Mouse (Mus musculus): ENCODE data around the gene Chn2. TPM values are rescaled to one million over a fixed set of nuclear protein-coding genes. Genes with fewer than 3 reads are reported as not detected.

The Chn2 gene
- polyA plus RNA-seq, 1 experiment from 2014 or later, result 5.5 TPM

DNA sequence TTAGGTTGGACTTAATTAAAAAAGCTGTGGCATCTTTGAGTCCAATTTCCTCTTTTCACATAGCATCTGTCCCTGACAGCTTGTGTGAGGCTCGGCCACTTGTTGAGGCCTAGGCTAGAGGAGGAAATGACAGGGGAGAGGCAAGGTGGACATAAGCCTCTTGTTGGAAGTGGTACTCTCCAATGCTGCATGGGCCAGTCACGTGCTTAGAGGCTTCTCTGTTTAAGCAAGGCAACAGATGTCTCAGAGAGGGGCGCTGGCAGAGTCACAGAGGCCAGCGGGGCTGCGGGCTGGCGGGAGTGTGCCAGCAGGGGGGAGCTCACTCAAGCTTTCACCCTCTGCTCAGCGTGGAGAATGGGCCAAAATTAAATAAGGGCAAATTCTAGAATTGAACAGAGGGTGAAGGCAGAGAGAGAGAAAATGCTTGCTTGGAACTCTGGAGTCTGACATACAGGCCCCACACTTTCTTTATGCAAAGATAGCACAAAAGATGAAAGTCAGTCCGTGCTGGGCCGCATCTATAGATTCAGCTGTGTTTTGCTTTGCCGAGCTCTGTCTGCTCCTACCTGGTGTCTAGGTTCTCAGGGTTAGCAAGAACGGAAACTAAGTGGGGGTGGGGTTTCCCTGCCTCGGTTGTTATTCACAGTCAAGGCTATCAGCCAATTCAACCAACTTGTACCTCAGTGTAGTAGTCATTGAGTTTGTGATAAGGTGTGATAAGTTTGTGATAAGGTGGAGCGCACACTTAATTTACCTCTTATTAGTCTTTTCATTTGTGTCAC, 80.7 kb downstream of the Chn2 start:
- no peaks in the 10 kb centered on the region for H3K36me3 ChIP-seq (ENCODE audit: control insufficient read depth, insufficient read depth, low read length)
- WGBS, result 38% methylated on average over 13 of the region's 13 CpGs
- H3K27ac ChIP-seq (ENCODE audit: low read depth, low read length), result no peak overlapping the region
- no peak for ATAC-seq (replicated peaks; ENCODE audit: low FRiP score)
- H3K9me3 ChIP-seq (ENCODE audit: control insufficient read depth, low read length), result no peaks in the 10 kb centered on the region
- H3K4me1 ChIP-seq (replicated peaks; ENCODE audit: control insufficient read depth, insufficient read depth, low read length), result 0 out of 2 replicates have a peak, but pooled peaks cover 3% of the 10 kb centered on the region
- no peak overlapping the region for H3K9ac ChIP-seq (ENCODE audit: low read depth, low read length)
- H3K4me3 ChIP-seq (ENCODE audit: low read depth, low read length), result no peak overlapping the region
- H3K4me2 ChIP-seq, result no peak overlapping the region
- DNase-seq (ENCODE audit: low spot score), result no peak
- H3K27me3 ChIP-seq (replicated peaks; ENCODE audit: control insufficient read depth, insufficient read depth, low read length), result no peaks in the 10 kb centered on the region

- Histone ChIP-seq H3K4me2 (no peak overlapping the region), H3K9ac (ENCODE audit: low read depth, low read length) (no peak overlapping the region), H3K27ac (ENCODE audit: low read depth, low read length) (no peak overlapping the region), H3K36me3 (ENCODE audit: control insufficient read depth, insufficient read depth, low read length) (no peaks in the 10 kb centered on the region), H3K4me3 (ENCODE audit: low read depth, low read length) (no peak overlapping the region), H3K4me1 (replicated peaks; ENCODE audit: control insufficient read depth, insufficient read depth, low read length) (peaks cover 5% of the 10 kb centered on the region; the same call in 1 of the 2 replicates), H3K9me3 (ENCODE audit: control insufficient read depth, low read length) (no peaks in the 10 kb centered on the region), H3K27me3 (replicated peaks; ENCODE audit: control insufficient read depth, insufficient read depth, low read length) (no peaks in the 10 kb centered on the region)
- WGBS, result 85% methylated on average over 5 of the region's 5 CpGs
- no peak for ATAC-seq (replicated peaks; ENCODE audit: low FRiP score)
- no peak for DNase-seq (ENCODE audit: low spot score)
These were observed 81.5 kb downstream of the Chn2 start for GRCm38 (mm10) chr6:54120889-54121288.

- Histone ChIP-seq H3K9me3 (ENCODE audit: control insufficient read depth, low read length) (no peaks in the 10 kb centered on the region), H3K4me1 (replicated peaks; ENCODE audit: control insufficient read depth, insufficient read depth, low read length) (peaks cover 3% of the 10 kb centered on the region; the same call in 1 of the 2 replicates), H3K27me3 (replicated peaks; ENCODE audit: control insufficient read depth, insufficient read depth, low read length) (no peaks in the 10 kb centered on the region), H3K27ac (ENCODE audit: low read depth, low read length) (no peak overlapping the region), H3K9ac (ENCODE audit: low read depth, low read length) (no peak overlapping the region), H3K4me2 (no peak overlapping the region), H3K36me3 (ENCODE audit: control insufficient read depth, insufficient read depth, low read length) (no peaks in the 10 kb centered on the region), H3K4me3 (ENCODE audit: low read depth, low read length) (no peak overlapping the region)
- ATAC-seq (replicated peaks; ENCODE audit: low FRiP score) (no peak), DNase-seq (ENCODE audit: low spot score) (no peak)
- WGBS, result 62% methylated on average over 3 of the region's 3 CpGs
These were observed 85.2 kb downstream of the Chn2 start for GRCm38 (mm10) chr6:54124519-54124918.

DNA sequence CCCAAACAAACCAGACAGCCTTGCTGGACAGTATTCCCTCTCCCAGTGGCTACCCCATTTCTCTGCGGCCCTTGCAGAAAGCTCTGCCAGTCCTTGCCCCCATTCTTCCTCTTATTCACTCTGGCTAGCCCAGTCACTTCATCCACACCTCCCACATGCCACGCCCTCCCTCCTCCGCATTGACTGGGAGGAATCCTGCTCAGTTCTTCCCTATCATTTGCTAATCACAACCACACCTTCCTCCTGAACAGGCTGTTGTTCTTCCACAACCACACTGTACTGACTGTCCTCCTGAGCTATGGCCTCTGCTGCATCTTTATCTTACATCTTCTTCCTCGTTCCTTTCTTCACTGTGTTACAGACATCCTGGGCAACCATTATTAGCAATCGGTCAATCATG, 86.2 kb downstream of the Chn2 start:
- WGBS, result 53% methylated on average over 5 of the region's 5 CpGs
- Histone ChIP-seq H3K4me3 (ENCODE audit: low read depth, low read length) (no peak overlapping the region), H3K4me1 (replicated peaks; ENCODE audit: control insufficient read depth, insufficient read depth, low read length) (peaks cover 3% of the 10 kb centered on the region; the same call in 1 of the 2 replicates), H3K36me3 (ENCODE audit: control insufficient read depth, insufficient read depth, low read length) (no peaks in the 10 kb centered on the region), H3K9me3 (ENCODE audit: control insufficient read depth, low read length) (no peaks in the 10 kb centered on the region), H3K27ac (ENCODE audit: low read depth, low read length) (no peak overlapping the region), H3K4me2 (no peak overlapping the region), H3K9ac (ENCODE audit: low read depth, low read length) (no peak overlapping the region), H3K27me3 (replicated peaks; ENCODE audit: control insufficient read depth, insufficient read depth, low read length) (no peaks in the 10 kb centered on the region)
- ATAC-seq (replicated peaks; ENCODE audit: low FRiP score), result no peak
- no peak for DNase-seq (ENCODE audit: low spot score)

DNA sequence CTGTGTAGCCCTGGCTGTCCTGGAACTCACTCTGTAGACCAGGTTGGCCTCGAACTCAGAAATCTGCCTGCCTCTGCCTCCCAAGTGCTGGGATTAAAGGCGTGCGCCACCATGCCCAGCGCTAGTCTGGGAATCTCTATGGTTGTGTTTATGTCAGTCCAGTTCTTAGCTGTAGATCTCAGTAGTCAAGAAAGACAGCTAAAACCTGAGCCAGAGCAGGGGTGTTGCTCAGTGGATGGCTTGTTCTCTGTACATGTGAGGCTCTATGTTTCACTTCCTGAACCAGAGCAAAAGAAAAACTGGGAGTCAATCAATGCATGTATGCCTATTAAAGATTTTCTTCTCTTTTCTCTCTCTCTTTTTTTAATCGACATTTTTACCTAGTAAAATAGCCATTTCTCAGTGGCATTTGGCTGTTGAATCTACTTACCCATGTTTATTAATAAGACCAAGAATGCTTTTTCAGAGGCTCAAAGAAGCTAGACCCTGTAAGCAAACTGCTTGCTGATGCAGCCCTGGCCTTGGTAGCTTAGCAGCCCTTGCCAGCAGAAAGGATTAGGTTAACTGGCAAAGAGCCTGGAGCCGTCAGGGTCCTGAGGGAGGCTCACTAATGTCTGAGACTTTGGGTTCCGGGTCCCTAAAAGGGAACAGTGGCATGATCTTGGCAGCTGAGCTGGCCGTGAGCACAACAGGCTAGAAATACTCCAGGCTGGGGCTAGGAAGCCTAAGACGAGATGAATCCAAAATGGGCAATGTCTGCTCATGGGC, 87.1 kb downstream of the Chn2 start:
- H3K4me1 ChIP-seq (replicated peaks; ENCODE audit: control insufficient read depth, insufficient read depth, low read length), result peaks cover 3% of the 10 kb centered on the region; the same call in 1 of the 2 replicates
- no peak overlapping the region for H3K27ac ChIP-seq (ENCODE audit: low read depth, low read length)
- no peak overlapping the region for H3K9ac ChIP-seq (ENCODE audit: low read depth, low read length)
- WGBS, result 79% methylated on average over 9 of the region's 9 CpGs
- H3K27me3 ChIP-seq (replicated peaks; ENCODE audit: control insufficient read depth, insufficient read depth, low read length), result no peaks in the 10 kb centered on the region
- no peak overlapping the region for H3K4me3 ChIP-seq (ENCODE audit: low read depth, low read length)
- DNase-seq (ENCODE audit: low spot score), result no peak
- no peaks in the 10 kb centered on the region for H3K9me3 ChIP-seq (ENCODE audit: control insufficient read depth, low read length)
- ATAC-seq (replicated peaks; ENCODE audit: low FRiP score), result no peak
- no peak overlapping the region for H3K4me2 ChIP-seq
- no peaks in the 10 kb centered on the region for H3K36me3 ChIP-seq (ENCODE audit: control insufficient read depth, insufficient read depth, low read length)

DNA sequence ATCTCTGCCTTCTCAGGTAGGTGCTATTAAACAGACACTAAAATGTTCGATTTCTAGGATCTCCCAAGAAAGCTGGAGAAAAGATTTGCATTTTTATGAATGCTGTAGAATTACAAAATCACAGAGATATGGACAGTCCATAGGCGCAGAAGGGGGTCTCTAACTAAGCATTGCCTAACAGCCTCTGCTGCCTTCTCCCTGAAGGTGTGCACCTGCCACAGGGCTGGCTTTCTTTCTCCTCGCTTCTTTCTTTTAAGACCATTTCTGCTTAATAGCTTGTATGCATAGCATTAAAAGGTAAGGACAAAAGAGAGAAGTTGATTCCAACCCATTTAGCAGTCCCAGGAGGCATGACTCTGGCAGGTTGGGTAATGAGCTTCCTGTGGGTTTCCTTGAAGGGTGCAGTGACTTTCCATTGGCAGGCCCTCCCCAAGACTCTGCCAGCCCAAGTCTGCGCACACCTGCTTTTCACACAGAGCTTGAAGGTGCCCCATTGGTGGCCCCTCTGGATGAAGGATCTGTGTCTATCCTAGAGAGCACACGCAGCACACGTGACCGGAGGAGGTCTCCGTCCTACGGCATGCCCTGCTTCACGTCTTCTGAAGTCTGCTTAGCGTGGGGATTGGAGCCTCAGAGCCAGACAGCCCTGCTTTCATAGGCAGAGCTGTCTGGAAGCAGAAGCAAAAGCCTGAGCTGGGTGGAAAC, 87.8 kb downstream of the Chn2 start:
- Histone ChIP-seq H3K4me3 (ENCODE audit: low read depth, low read length) (no peak overlapping the region), H3K4me1 (replicated peaks; ENCODE audit: control insufficient read depth, insufficient read depth, low read length) (peaks cover 3% of the 10 kb centered on the region; the same call in 1 of the 2 replicates), H3K9ac (ENCODE audit: low read depth, low read length) (no peak overlapping the region), H3K27me3 (replicated peaks; ENCODE audit: control insufficient read depth, insufficient read depth, low read length) (no peaks in the 10 kb centered on the region), H3K9me3 (ENCODE audit: control insufficient read depth, low read length) (no peaks in the 10 kb centered on the region), H3K36me3 (ENCODE audit: control insufficient read depth, insufficient read depth, low read length) (no peaks in the 10 kb centered on the region), H3K27ac (ENCODE audit: low read depth, low read length) (no peak overlapping the region), H3K4me2 (no peak overlapping the region)
- no peak for DNase-seq (ENCODE audit: low spot score)
- WGBS, result 72% methylated on average over 11 of the region's 11 CpGs
- ATAC-seq (replicated peaks; ENCODE audit: low FRiP score), result no peak

DNA sequence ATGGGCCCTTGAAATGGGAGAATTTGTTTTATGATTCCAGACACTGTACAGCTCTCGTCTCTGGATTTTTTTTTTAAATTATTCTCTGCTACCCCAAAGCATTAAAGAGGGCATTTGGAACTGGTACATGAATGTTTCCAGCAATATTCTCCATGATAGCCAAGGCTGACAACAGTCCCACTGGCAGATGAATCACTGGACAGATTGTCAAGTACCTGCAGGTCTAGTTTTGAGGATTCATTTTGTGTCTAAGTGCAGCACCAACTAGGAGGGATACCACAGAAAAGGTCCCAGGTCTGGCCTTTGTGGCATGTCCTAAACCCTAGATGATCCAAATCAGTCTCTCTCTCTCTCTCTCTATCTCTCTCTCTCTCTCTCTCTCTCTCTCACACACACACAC, 89.3 kb downstream of the Chn2 start:
- Histone ChIP-seq H3K9ac (ENCODE audit: low read depth, low read length) (no peak overlapping the region), H3K27me3 (replicated peaks; ENCODE audit: control insufficient read depth, insufficient read depth, low read length) (no peaks in the 10 kb centered on the region), H3K27ac (ENCODE audit: low read depth, low read length) (no peak overlapping the region), H3K36me3 (ENCODE audit: control insufficient read depth, insufficient read depth, low read length) (no peaks in the 10 kb centered on the region), H3K4me2 (no peak overlapping the region), H3K9me3 (ENCODE audit: control insufficient read depth, low read length) (no peaks in the 10 kb centered on the region), H3K4me3 (ENCODE audit: low read depth, low read length) (no peak overlapping the region), H3K4me1 (replicated peaks; ENCODE audit: control insufficient read depth, insufficient read depth, low read length) (peaks cover 3% of the 10 kb centered on the region; the same call in 1 of the 2 replicates)
- WGBS, result 90% methylated on average over 1 of the region's 1 CpGs
- no peak for DNase-seq (ENCODE audit: low spot score)
- ATAC-seq (replicated peaks; ENCODE audit: low FRiP score), result no peak

DNA sequence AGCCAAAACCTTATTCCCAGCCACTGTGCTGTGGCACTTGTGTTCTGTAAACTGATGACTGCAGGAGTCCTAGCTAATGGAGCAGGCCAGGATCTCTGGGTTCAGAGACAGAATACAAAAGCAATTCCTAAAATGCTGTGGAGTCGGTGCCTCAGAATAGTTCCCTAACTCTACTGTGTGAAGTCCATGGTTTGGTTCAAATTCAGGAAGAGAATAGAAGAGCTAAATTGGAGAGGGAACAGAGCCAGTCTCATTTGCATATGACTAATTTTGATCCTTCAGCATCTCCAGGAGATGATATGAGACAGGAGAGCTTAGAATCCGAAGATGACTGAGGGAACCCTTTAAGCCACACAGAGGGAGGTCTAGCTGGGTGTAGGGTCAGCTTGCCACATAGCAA, 90.2 kb downstream of the Chn2 start:
- ATAC-seq (replicated peaks; ENCODE audit: low FRiP score) (no peak), DNase-seq (ENCODE audit: low spot score) (no peak)
- WGBS, result 74% methylated on average over 2 of the region's 2 CpGs
- Histone ChIP-seq H3K36me3 (ENCODE audit: control insufficient read depth, insufficient read depth, low read length) (no peaks in the 10 kb centered on the region), H3K27ac (ENCODE audit: low read depth, low read length) (no peak overlapping the region), H3K4me2 (no peak overlapping the region), H3K27me3 (replicated peaks; ENCODE audit: control insufficient read depth, insufficient read depth, low read length) (no peaks in the 10 kb centered on the region), H3K4me3 (ENCODE audit: low read depth, low read length) (no peak overlapping the region), H3K9ac (ENCODE audit: low read depth, low read length) (no peak overlapping the region), H3K9me3 (ENCODE audit: control insufficient read depth, low read length) (no peaks in the 10 kb centered on the region), H3K4me1 (replicated peaks; ENCODE audit: control insufficient read depth, insufficient read depth, low read length) (peaks cover 3% of the 10 kb centered on the region; the same call in 1 of the 2 replicates)

All from liver, embryonic 11.5 days (tissue).